Mouse (Mus musculus): ENCODE measurements around the gene Wdr74.
"Not testable (repeated sequence)": the region's sequence is repeated elsewhere in the genome, so short reads cannot be mapped to it uniquely, and the experiment has no call there.

Wdr74 gene

GRCm38 (mm10) chr19:8716767-8717475 is 18.7 kb upstream of the Wdr74 start:
- DNase-seq: no peak

GRCm38 (mm10) chr19:8718357-8718756 is 17.3 kb upstream of the Wdr74 start:
- peak; percentile 81 to 84 for DNase-seq

GRCm38 (mm10) chr19:8719037-8719436 is 16.6 kb upstream of the Wdr74 start:
- DNase-seq: not testable (repeated sequence)

GRCm38 (mm10) chr19:8721378-8721777 is 14.2 kb upstream of the Wdr74 start:
- DNase-seq: no peak

- no peak for DNase-seq
These were observed 13.6 kb upstream of the Wdr74 start for GRCm38 (mm10) chr19:8722021-8722420.

- no peak for DNase-seq
These were observed 13.1 kb upstream of the Wdr74 start for GRCm38 (mm10) chr19:8722559-8722906.

- peak; percentile 95 to 97 for DNase-seq
These were observed 12.6 kb upstream of the Wdr74 start, which contains the start of gene Slc3a2 for GRCm38 (mm10) chr19:8722907-8723573. TSS of gene Slc3a2 (minus strand) at chr19:8723369.

- peak; percentile 31 to 56 for DNase-seq
These were observed 11.9 kb upstream of the Wdr74 start for GRCm38 (mm10) chr19:8723574-8724346.

- DNase-seq: no peak
These were observed 11.2 kb upstream of the Wdr74 start for GRCm38 (mm10) chr19:8724392-8724791.

- no peak for DNase-seq
These were observed 10.5 kb upstream of the Wdr74 start for GRCm38 (mm10) chr19:8725081-8725613.

- no peak for DNase-seq
These were observed 8.8 kb upstream of the Wdr74 start for GRCm38 (mm10) chr19:8726609-8727390.

GRCm38 (mm10) chr19:8727495-8728114 is 8.0 kb upstream of the Wdr74 start:
- no peak for DNase-seq

- DNase-seq: not testable (repeated sequence)
These were observed 7.1 kb upstream of the Wdr74 start for GRCm38 (mm10) chr19:8728335-8729099.

GRCm38 (mm10) chr19:8734334-8734733 is 1.3 kb upstream of the Wdr74 start:
- DNase-seq: no peak

- no peak for DNase-seq
These were observed 487 bp downstream of the Wdr74 start for GRCm38 (mm10) chr19:8736160-8736467.

GRCm38 (mm10) chr19:8738911-8739310 is 3.3 kb downstream of the Wdr74 start:
- DNase-seq: no peak

GRCm38 (mm10) chr19:8739646-8740045 is 4.0 kb downstream of the Wdr74 start:
- no peak for DNase-seq

- DNase-seq: no peak
These were observed 5.0 kb downstream of the Wdr74 start, which contains the start of gene 1700092M07Rik for GRCm38 (mm10) chr19:8740603-8741002. TSS of gene 1700092M07Rik (plus strand) at chr19:8740718.

- peak; percentile 96 to 97 for DNase-seq
These were observed 5.7 kb downstream of the Wdr74 start, which contains the start of gene Stx5a for GRCm38 (mm10) chr19:8741243-8741869. TSS of gene Stx5a (plus strand) at chr19:8741413.

- peak in 1 of 2 experiments; percentile 17 for DNase-seq
These were observed 6.5 kb downstream of the Wdr74 start for GRCm38 (mm10) chr19:8742176-8742575.

GRCm38 (mm10) chr19:8745382-8745781 is 9.8 kb downstream of the Wdr74 start:
- no peak for DNase-seq
